ENCODE assay signal across 2 mouse cellular contexts in the genomic region with DNA sequence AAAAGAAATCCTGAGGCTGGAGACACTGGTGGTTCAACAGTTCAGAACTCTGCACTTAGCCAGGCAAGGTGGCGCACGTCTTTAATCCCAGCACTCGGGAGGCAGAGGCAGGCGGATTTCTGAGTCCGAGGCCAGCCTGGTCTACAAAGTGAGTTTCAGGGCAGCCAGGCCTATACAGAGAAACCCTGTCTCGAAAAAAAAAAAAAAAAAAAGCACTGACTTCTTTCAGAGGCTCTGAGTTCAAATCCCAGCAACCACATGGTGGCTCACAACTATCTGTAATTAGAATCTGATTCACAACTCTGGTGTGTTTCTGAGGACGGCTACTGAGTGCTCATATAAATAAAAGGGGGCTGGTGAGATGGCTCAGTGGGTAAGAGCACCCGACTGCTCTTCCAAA. TPM values are rescaled to one million over a fixed set of nuclear protein-coding genes. Genes with fewer than 3 reads are reported as not detected.
"Had no signal": no experiment of that assay in that cellular context is flagged by ENCODE, and none has a peak within 500 bp of the region (broad histone marks: within the 10 kb centered on the region; RNA-seq: fewer than 3 reads in every experiment).

No protein-coding gene starts in this region.

RNA-seq across cellular contexts. Expression of a gene that starts 17.9 kb away (rescaled TPM):
- total RNA-seq: monocyte, adult 5-6 weeks had no signal

RNA-seq across cellular contexts. Expression of a gene that starts 21.7 kb away (rescaled TPM):
- total RNA-seq: megakaryocyte-erythroid progenitor cell, adult 5-6 weeks; monocyte, adult 5-6 weeks had no signal
